Mouse (Mus musculus) forebrain, embryonic 14.5 days (tissue): Measurements from ENCODE around the gene Ran. TPM values are rescaled to one million over a fixed set of nuclear protein-coding genes. Genes with fewer than 3 reads are reported as not detected.

ENCODE experiments used
- ATAC-seq: fragments of 200-750 bp; cut with Nextera tagmentation; 2 replicates; pipeline ENCODE4 v1.8.0; 2017; ENCODE audit warnings: mild to moderate bottlenecking, moderate library complexity
- DNase-seq: peaks from one replicate; pipeline ENCODE4 v3.0.0-alpha.2; 2015; ENCODE audit warnings: low spot score
- H3K27ac ChIP-seq: fragments of 300-500 bp; sonication (generic); 2 replicates; pipeline ENCODE4 v1.5.1; 2014; ENCODE audit warnings: low read depth, mild to moderate bottlenecking, control low read depth, low read length, moderate library complexity
- H3K27me3 ChIP-seq: fragments of 300-500 bp; sonication (generic); replicated peaks from 2 replicates; pipeline ENCODE4 v1.6.1; 2014; ENCODE audit warnings: low read length, control low read depth, mixed read lengths; ENCODE audit not compliant: control insufficient read depth, insufficient read depth
- H3K36me3 ChIP-seq: fragments of 300-500 bp; sonication (generic); 2 replicates; pipeline ENCODE4 v1.6.1; 2014; ENCODE audit warnings: low read length, control low read depth; ENCODE audit not compliant: control insufficient read depth, insufficient read depth
- H3K4me1 ChIP-seq: fragments of 300-500 bp; sonication (generic); 2 replicates; pipeline ENCODE4 v1.6.1; 2014; ENCODE audit warnings: antibody characterized with exemption, low read length, control low read depth; ENCODE audit not compliant: control insufficient read depth, insufficient read depth
- H3K4me2 ChIP-seq: fragments of 300-500 bp; sonication (generic); 2 replicates; pipeline ENCODE4 v1.6.1; 2014; ENCODE audit warnings: mild to moderate bottlenecking, control low read depth, low read length
- H3K4me3 ChIP-seq: fragments of 300-500 bp; sonication (generic); 2 replicates; pipeline ENCODE4 v1.5.1; 2014; ENCODE audit warnings: low read depth, low read length, control low read depth
- H3K9ac ChIP-seq: fragments of 300-500 bp; sonication (generic); 2 replicates; pipeline ENCODE4 v1.6.1; 2014; ENCODE audit warnings: mild to moderate bottlenecking, low read length, control low read depth, moderate library complexity
- H3K9me3 ChIP-seq: fragments of 300-500 bp; sonication (generic); replicated peaks from 2 replicates; pipeline ENCODE4 v1.6.1; 2016; ENCODE audit warnings: low read length, control low read depth, mixed read lengths; ENCODE audit not compliant: control insufficient read depth
- WGBS: fragments of 180-500 bp; shearing (Covaris S2); extraction: QIAGEN DNeasy Blood & Tissue Kit; methylation state at CpG from one replicate; pipeline ENCODE4 v1.1.7; 2014; 5-methylcytosine and 5-hydroxymethylcytosine counted together
- polyA plus RNA-seq: library from polyadenylated mRNA; unstranded; fragments of >200 nt; fragmentation: Nextera tagmentation; extraction: Ambion mirVana; gene quantifications from 2 replicates; pipeline ENCODE4 v1.2.1, GENCODE M21; 2014

The Ran gene
- polyA plus RNA-seq, 1 experiment from 2014 or later, result 632 TPM

DNA sequence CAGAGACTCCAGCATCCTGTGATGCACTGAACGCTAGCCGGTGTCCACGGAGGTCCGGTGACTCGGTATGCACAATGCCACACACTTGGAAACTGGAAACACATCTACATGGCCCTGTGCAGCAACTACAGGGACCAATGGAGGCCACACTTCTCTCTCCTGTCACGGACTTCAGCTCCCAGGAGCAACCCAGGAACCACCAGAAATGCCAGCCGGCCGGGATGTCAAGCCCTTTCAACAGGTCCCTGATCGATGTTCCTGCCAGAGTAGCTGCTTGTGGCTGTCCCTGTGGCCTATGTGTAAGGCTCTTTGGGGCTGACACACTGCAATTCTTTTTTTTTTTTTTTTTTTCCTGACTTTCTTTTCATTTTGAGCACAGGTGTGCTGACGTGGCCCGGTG, 44.3 kb downstream of the Ran start:
- Histone ChIP-seq H3K27ac (no peak overlapping the region), H3K4me3 (no peak overlapping the region), H3K4me1 (peaks cover 3% of the 10 kb centered on the region; the same call in 1 of the 2 replicates), H3K36me3 (no peaks in the 10 kb centered on the region), H3K4me2 (no peak overlapping the region), H3K9ac (0 out of 2 replicates have a peak overlapping the region, but pooled peaks have one; percentile 26), H3K27me3 (no peaks in the 10 kb centered on the region), H3K9me3 (no peaks in the 10 kb centered on the region)
- ATAC-seq (no peak), DNase-seq (no peak)
- WGBS, result 76% methylated on average over 11 of the region's 11 CpGs

DNA sequence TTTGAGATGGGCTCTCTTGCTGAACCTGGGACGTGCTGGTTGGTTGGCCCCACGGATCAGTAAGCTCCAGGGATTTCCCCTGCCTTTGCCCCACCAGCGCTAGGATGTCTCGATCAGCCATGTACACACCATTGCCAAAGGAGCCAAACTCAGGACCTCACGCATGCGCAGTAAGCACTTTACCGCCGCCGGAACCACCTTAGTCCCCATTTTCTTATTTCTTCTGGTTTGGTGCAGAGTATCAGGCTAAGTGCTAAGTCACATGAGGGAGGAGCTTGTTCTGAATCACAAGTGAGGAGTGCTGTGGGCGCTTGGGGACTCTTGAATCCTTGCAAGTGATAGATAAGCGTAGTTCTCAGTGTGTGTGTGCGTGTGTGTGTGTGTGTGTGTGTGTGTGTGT, 45.4 kb downstream of the Ran start:
- WGBS, result 81% methylated on average over 12 of the region's 12 CpGs

DNA sequence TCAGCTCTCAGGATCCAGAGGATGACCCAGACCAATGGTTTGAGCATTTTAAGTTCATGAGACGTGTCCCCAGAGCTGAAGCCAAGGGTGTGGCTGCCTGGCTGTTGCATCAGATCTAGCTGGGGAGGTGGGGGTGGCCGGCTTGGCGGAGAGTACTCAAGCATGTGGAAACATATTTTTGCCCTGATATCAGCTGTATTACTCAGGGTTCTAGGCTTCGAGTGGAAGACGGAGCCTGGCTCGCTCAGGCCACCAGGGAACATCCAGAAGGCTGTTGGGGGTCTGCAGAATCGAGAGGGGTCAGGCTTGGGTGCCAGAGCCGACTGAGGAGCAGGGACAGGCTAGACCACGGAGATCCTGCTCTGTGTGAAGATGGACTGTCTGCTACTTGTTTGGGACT, 46.1 kb downstream of the Ran start:
- H3K4me3 ChIP-seq, result no peak overlapping the region
- H3K9ac ChIP-seq, result no peak overlapping the region
- no peaks in the 10 kb centered on the region for H3K9me3 ChIP-seq
- no peaks in the 10 kb centered on the region for H3K36me3 ChIP-seq
- H3K4me2 ChIP-seq, result no peak overlapping the region
- no peaks in the 10 kb centered on the region for H3K27me3 ChIP-seq
- peaks cover 3% of the 10 kb centered on the region; the same call in 1 of the 2 replicates for H3K4me1 ChIP-seq
- ATAC-seq (no peak), DNase-seq (no peak)
- 92% methylated on average over 9 of the region's 9 CpGs for WGBS
- H3K27ac ChIP-seq, result no peak overlapping the region

More for the DNA sequence above, 45.4 kb downstream of the Ran start:
- Histone ChIP-seq H3K27ac (no peak overlapping the region), H3K4me1 (peaks cover 3% of the 10 kb centered on the region; the same call in 1 of the 2 replicates), H3K4me3 (no peak overlapping the region), H3K36me3 (no peaks in the 10 kb centered on the region), H3K9ac (no peak overlapping the region), H3K4me2 (no peak overlapping the region), H3K9me3 (no peaks in the 10 kb centered on the region), H3K27me3 (no peaks in the 10 kb centered on the region)
- ATAC-seq, result no peak
- no peak for DNase-seq

DNA sequence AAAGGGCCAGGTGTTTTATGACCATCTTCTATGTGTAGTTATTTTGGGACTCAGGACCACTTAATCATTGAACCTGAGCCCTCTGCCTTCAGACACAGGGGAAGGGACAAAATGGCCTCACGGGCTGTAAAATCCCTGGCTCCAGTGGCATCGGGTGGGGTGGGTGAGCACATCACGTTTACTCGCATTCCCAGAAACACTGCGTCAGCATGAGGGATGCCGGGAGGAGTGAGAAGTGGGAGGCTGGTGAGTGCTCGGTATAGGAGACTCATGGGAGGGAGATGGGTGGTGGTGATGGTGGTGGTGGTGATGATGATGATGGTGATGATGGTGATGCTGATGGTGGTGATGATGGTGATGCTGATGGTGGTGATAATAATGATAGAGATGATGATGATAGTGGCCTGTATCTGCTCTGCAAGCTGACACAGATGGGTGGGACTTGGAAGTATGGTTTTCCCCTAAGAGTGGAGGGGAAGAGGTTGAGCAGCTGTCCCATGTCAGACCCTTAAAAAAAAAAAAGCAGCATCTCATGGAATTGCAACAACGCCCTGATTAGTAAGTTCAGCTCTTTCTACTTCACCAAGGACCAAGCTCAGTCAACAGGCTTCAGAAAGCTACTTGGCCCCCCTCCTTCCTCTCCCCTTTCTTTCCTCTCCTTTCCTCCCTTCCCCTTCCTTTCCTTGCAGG, 46.8 kb downstream of the Ran start:
- no peak for DNase-seq
- H3K4me3 ChIP-seq, result no peak overlapping the region
- no peaks in the 10 kb centered on the region for H3K27me3 ChIP-seq
- no peak for ATAC-seq
- no peak overlapping the region for H3K4me2 ChIP-seq
- H3K9me3 ChIP-seq, result no peaks in the 10 kb centered on the region
- peaks cover 3% of the 10 kb centered on the region; the same call in 1 of the 2 replicates for H3K4me1 ChIP-seq
- WGBS, result 93% methylated on average over 8 of the region's 8 CpGs
- no peak overlapping the region for H3K27ac ChIP-seq
- no peak overlapping the region for H3K9ac ChIP-seq
- H3K36me3 ChIP-seq, result no peaks in the 10 kb centered on the region

DNA sequence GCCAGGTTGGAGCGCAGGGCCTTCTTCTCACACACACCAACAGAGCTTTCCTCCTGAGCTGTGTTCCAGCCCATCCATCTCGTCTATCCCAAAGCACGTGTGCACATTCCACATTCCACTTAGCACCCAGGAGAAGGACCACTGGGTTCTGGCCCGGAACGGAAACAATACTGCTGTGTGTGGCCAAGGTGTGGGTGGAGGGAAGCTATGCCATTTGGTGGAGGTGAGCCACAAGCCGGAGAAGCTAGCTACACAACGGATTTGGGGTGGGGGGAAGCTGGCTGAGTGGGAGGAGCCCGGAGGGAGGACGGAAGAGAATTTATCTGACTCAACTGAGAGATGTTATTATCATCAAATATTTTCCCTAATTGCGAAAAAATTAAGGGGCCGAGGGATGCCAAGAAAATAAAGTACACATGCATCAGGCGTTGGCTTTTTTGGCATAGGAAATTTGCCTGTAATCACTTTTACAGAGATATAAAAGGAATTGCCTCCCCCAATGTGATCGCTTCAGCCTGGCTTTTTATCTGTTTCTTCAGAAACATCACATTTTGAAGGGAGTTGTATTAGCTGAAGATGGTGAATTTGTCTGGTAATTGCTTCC, 47.5 kb downstream of the Ran start:
- ATAC-seq (no peak), DNase-seq (no peak)
- 83% methylated on average over 13 of the region's 13 CpGs for WGBS
- no peaks in the 10 kb centered on the region for H3K9me3 ChIP-seq
- no peaks in the 10 kb centered on the region for H3K36me3 ChIP-seq
- H3K4me1 ChIP-seq, result peaks cover 7% of the 10 kb centered on the region; the same call in 1 of the 2 replicates
- H3K4me2 ChIP-seq, result no peak overlapping the region
- no peaks in the 10 kb centered on the region for H3K27me3 ChIP-seq
- no peak overlapping the region for H3K9ac ChIP-seq
- H3K4me3 ChIP-seq, result no peak overlapping the region
- no peak overlapping the region for H3K27ac ChIP-seq

DNA sequence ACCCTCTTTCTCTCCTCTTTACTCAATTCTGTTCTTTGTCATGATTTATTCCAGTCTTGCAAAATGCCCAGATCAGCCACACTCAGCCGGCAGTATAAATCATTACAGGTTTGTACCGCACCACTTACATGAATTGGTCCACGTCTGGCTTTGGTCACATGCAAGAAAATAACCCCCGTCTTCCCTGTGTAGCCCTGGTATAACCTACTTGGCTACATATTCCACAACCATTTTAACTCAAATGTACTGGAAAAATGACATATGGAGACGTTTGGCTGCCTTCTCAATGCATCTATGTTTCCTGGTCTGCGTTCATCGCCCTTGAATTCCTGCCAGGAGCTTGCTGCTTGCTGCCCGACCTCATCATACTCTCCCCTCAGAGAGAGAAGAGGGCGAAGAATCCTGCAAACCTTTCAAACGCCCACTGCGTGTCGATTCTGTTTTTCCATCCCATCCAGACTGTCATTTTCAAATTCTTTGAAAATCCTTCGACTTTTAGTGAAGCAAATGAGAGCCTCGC, 52.0 kb downstream of the Ran start:
- no peak for ATAC-seq
- no peak overlapping the region for H3K4me3 ChIP-seq
- no peaks in the 10 kb centered on the region for H3K36me3 ChIP-seq
- DNase-seq, result peak; percentile 67
- WGBS, result 59% methylated on average over 14 of the region's 14 CpGs
- H3K4me1 ChIP-seq, result peaks cover 9% of the 10 kb centered on the region; the same call in 1 of the 2 replicates
- no peaks in the 10 kb centered on the region for H3K9me3 ChIP-seq
- peak overlapping the region; percentile 40; the same call in 1 of the 2 replicates for H3K27ac ChIP-seq
- no peak overlapping the region for H3K4me2 ChIP-seq
- H3K9ac ChIP-seq, result no peak overlapping the region
- no peaks in the 10 kb centered on the region for H3K27me3 ChIP-seq

DNA sequence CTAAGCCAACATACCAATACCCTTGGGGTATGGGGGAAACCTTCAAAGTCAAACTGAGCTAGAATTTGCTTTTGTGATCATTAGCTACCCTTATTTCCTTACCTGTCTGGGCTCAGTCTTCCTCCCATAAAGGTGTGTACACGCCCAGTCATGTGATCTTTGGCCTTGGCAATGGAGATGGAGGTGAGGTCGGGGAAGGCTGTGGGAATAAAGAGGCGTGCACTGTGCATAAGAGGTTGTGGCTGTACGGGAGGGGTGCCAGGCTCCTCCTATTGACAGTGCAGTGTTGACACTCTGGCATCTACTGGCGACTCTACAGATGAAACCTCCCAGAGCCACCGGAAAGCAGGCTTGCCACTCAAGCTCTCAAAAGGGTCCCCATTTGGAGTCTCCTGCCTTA, 53.5 kb downstream of the Ran start:
- no peaks in the 10 kb centered on the region for H3K36me3 ChIP-seq
- no peaks in the 10 kb centered on the region for H3K27me3 ChIP-seq
- H3K9me3 ChIP-seq, result no peaks in the 10 kb centered on the region
- ATAC-seq (no peak), DNase-seq (no peak)
- WGBS, result 67% methylated on average over 6 of the region's 6 CpGs
- peaks cover 9% of the 10 kb centered on the region; the same call in 1 of the 2 replicates for H3K4me1 ChIP-seq
- no peak overlapping the region for H3K4me2 ChIP-seq
- H3K4me3 ChIP-seq, result no peak overlapping the region
- no peak overlapping the region for H3K9ac ChIP-seq
- H3K27ac ChIP-seq, result no peak overlapping the region
